Mouse (Mus musculus) fat pad, adult 2 months (tissue): ENCODE measurements around the gene Nrros.

Source experiments
- DNase-seq: peaks from one replicate; pipeline ENCODE4 v3.0.0-alpha.2; 2011; ENCODE audit warnings: low read depth, low spot score; ENCODE audit errors: extremely low read depth

Gene Nrros

DNA sequence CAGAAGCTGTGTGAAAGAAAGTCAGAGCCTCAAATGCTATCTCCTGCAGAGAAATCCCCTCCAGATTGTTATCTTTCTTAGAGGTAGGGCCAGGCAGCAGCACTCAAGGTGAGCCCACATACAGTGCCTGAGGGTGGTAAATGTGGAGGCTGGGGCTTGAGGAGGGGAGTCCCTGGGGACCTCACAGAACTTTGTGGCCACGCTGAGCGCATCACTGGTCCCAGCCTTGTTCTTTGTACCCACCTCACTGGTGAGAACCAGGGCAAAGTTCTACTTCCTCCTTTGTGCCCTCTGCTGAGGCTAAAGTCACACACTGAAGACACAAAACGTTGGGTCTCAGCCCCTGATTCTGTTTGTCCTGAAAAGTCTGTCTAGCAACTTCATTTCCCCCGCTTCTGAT, 2.0 kb downstream of the Nrros start:
- no peak for DNase-seq

DNA sequence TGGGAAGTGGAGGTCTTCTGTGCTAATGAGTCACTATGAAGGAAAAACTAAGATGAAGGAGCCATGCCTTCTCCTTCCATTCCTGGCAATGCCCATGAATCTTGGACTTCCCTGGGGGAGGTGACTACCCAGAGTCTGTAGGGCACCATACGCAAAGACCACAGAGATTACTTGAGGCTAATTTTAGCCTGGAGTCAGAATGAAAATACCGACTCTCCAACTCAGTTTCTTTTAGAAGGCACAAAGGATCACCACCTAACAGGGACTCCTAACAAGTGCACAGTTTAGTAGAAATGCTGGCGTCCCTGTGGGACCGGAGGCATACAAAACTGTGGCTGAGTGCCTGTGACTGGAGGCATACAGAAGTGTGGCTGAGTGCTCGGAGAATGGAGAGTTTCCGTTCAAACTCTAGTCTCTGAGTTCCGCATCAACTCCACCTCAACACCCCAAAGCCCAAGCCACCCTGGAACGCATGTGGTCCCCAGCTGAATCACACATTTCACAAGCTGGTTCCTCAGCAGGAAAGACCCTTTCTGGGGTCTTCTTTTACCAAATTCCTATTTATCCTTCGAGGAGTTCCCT, 4.6 kb downstream of the Nrros start:
- no peak for DNase-seq

- no peak for DNase-seq
These were observed 6.4 kb downstream of the Nrros start for GRCm38 (mm10) chr16:32158966-32159365.

DNA sequence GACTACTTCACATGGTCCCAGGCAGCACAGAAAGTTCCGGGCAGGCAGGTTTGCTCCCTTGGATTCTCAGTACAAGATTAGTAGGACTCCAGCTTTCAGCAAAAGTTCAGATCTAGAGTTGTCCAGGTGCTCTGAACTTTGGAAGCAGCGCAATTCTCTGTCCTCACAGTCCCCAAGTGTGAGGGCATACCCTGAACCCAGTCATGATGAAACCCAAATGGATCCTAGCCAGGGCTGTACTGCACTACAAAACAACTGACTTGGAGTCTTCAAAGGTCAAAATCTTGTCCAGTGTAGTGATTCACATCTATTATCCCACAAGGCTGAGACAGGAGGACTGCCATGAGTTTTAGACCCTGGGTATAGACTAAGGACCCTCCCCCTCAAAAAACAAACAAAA, 8.0 kb downstream of the Nrros start:
- DNase-seq, result no peak

- DNase-seq, result no peak
These were observed 8.7 kb downstream of the Nrros start for GRCm38 (mm10) chr16:32156719-32157118.

DNA sequence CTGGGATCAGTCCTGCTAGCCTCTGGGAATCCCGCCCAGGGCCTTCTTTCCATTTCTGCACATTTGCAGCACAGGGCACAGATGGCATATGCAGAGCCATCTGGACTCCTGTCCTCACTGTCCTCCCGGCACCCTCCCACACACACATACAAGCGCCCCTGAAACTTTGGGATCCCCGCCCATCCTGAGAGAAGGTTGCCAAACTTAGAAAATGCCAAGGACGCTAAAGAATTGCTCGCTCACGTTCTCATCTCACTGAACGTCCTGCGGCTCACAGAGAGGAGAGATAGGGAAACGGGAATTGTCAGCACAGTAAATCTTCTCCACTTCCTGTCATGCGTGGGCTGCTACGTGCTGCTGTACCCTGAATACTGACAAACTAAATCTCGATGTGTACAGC, 11.0 kb downstream of the Nrros start:
- no peak for DNase-seq

GRCm38 (mm10) chr16:32153976-32154375, 11.4 kb downstream of the Nrros start:
- no peak for DNase-seq

DNA sequence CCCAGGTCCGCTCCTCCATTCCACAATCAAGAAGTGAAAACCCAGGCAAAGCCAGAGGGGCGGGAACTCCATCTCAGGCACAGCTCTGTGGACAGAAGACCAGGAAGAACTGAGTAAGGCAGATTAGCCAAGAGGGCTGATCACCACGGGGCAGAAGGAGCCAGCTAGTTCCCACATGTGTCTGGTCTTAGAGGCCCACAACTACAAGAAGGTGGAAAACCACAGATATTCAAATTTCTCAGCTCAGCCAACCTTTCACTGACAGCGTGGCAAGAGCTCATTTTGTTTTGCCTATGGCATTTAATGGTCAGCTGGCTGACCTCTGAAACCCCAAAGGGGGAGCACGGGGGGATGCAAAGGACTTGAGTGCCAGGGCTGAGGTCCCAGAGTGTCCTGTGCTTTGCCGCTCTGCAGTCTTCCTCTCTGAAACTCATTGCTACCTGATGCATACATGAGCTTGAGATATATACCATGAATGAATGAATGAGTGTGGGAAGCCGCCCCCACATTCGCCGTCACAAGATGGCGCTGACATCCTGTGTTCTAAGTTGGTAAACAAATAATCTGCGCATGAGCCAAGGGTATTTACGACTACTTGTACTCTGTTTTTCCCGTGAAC, 17.7 kb downstream of the Nrros start:
- no peak for DNase-seq

DNA sequence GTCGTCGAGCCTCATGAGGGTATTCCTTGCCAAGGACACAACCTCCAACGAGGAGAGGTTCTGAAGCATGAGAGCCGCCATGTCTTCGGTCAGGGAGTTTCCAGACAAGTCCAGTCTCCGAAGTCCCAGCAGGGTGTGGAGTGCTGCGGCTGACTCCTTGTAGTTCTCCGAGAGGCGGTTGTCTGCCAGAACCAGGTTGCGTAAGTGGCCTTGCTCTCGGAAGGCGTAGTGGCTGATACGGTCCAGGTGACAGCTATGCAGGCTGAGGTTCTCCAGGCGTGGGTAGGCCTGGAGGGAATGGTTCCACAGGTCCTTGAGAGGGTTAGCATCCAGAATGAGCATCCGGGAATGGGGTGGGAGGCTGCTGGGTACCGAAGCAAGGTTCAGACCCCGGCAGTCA, 20.8 kb downstream of the Nrros start:
- DNase-seq, result no peak

DNA sequence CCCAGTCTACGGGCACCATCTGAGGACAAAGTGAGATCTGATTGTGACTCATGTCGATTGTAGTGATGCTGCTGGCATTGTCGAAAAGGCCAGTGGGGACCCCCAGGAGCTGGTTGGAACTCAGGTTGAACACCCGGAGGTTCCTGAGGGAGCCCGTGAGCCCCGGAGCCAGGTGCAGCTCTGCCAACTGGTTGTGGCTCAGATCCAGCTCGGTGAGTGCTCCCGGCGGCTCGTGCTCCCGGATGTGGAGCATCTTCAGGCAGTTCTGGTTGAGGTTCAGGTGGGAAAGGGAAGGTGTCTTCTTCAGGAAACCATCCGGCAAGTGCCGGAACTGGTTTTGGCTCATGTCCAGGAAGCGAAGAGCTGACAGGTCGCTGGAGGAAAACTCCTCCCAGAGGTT, 21.6 kb downstream of the Nrros start:
- no peak for DNase-seq

DNA sequence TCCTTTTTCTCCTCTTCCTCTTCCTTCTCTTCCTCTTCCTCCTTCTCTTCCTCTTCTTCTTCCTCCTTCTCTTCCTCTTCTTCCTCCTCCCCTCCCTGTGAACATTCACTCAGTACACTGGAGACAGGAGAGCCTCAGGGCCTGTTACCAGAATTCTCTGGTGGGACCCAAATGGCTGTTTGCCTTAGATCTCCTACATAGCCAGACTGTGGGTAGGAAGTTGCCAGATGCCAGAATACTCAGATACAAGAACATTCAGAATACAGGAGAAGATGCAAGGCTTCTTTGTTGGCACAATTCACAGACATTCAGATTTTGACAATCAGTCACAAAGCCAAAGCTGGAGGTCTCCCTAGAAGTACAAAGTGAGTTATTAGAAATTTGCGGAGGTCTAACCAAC, 26.4 kb downstream of the Nrros start:
- no peak for DNase-seq

DNA sequence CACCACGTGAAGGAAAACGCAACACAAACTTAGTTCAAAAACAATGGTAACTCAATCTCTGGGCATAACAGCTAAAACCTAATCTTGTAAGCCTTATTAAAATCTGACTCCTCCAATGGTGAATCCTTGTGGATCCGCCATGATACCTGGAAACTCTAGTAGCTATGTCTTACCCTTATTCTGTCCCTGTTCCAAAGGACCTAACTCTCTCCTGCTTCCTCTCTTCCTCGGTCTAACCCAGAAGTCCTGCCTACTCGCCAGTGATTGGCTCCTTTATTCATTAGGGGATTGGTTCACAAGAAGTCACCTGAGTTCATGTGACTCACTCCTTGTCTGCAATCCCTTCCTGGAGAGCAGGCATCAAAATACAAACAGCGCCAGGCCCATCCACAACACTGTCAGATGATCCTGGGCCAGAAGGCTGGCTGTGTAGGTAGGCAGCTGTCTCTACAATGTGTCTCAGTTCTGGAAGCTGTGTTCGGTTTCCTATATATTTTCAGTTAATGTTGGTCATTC, 29.5 kb downstream of the Nrros start:
- no peak for DNase-seq

DNA sequence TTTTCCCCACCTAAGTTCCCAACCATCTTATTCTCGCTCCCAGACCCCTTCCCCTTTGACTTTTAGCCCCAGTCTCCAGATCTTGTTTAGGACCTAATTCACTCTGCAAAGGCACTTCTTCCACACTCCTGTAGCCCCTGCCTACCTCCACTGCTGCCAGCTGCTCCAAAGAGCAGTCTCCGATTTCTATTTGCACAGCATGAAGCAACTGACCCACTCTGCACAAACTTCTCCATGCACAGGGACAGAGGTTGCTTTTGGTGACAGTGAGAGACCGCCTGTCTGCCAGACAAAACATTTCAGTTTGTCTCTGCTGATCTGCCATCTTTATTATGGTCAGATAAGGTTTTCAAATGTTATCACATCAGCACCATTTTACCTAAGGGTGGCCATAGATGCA, 32.2 kb downstream of the Nrros start:
- DNase-seq, result no peak

DNA sequence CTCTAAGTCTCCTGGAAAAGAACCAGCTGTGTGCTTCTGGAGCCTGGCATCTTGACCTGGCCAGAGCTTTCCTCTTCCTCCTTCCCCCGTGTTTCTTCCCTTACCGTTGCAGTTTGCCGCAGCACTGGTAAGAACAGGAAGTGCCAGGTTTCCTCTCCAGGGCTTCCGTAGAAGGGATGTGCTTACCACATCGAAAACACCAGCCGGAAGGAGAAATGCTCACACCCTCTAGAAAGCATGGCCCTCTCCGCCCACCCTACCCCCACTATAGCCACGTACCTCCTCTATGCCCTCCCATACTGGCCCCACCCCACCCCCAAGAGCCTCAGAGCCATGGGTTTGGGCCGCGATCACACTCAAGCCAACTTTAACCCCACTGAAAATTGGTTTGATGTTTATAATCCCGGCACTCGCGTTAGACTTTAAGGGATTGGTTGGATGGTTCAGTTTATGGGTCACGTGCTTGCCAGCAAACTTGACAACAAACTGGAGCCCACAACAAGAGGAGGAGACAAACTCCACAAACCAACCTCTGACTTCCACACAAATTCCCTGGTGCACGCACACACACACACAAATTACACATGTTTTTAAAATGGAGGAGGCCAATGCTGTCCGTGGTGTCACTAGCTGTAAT, 35.1 kb downstream of the Nrros start:
- no peak for DNase-seq

DNA sequence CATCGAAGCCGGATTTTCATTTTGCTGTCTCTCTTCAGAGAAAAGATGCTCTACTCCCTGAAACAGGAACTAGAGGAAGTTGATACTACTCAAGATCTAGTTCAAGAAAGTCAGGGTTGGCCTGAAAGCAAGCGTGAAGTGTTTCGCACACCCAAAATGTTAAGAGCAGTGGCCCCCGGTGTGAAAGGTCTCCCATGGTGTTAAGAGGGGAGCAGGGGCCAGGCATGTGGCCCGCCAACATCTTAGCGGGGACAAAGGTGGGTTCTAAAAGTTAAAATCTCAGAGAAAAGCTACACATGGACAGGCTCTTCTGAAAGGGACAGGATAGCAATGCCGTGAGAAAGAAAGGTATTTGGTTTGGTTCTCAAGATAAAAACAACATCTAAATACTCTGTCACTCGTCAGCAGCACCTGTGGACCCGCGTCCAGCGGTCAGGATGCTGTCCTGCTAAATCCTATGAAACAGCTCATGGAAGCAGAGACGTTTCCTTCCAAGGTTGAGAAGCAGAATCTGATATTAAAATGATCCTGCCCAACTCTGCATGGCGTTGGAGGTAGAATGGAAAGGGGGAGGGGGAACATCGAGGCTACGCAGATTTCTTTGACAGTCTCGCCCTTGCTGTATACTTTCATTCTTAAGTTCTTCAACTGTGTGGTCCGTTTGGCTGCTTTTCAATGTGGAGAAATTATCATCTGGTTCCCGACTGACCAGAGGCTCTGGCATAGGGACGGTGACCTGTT, 35.8 kb downstream of the Nrros start:
- no peak for DNase-seq

DNA sequence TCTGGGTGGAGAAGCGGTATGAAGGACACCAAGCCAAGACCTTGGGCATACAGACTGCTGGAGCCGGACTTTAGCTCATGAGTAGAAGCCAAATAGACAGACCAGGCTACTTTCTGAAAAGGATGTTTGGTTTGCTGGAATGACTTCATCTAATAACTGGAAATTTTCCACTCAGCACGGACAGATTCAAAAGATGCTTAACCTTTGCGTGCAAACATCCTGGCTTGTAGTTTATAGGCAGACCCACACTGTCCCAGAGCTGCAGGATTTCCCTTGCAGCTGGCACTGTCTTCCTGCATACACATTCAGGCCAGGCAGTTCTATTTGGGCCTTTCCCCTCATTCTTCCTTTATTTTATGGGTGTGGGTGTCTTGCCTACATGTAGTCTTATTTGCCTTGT, 38.3 kb downstream of the Nrros start:
- no peak for DNase-seq

- DNase-seq, result no peak
These were observed 40.0 kb downstream of the Nrros start for GRCm38 (mm10) chr16:32125364-32125763.

DNA sequence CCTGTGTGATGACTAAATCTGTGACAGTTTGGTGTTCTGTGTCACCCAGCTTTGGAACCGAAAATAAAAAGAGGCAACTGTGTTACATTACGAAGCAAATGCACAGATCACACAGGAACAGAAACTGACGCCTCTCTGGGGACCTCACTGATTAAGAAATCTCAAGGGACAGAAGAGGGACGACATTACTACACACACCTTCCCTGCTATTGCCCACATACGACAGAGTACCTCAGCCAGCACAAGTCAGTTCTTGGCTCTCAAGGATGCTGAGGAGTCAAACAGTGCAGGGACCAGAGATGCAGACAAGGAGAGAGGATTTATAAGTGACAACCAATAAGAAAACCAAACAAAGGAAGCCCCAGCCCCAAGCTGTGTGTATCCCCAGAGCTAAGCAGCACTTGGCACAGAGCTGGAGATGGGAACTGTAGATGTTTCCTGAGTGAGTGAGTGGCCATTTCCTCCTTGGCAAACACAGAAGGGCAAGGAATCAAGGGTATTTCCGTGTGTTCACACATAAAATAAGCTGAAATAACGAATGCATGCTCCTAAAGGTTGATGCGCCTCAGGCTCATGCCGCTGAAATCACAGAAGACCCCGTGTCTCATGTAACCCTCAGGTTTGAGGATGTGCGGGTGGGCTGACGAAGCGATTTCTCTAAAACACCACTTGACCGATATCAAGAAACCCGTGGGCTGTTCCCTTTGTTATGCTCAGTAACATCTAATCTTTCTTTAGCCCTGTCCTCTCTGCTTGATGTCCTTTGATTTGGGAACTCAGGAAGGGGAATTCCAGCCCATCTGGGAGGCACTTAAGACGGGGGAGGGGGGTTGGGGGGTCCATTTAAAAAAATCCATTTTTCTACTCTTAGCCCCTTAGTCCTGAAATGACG, 40.7 kb downstream of the Nrros start:
- DNase-seq, result no peak

GRCm38 (mm10) chr16:32124020-32124419, 41.4 kb downstream of the Nrros start:
- DNase-seq, result no peak

GRCm38 (mm10) chr16:32120454-32120853, 44.9 kb downstream of the Nrros start:
- no peak for DNase-seq

GRCm38 (mm10) chr16:32116186-32116585, 49.2 kb downstream of the Nrros start:
- no peak for DNase-seq
